In the genomic region with DNA sequence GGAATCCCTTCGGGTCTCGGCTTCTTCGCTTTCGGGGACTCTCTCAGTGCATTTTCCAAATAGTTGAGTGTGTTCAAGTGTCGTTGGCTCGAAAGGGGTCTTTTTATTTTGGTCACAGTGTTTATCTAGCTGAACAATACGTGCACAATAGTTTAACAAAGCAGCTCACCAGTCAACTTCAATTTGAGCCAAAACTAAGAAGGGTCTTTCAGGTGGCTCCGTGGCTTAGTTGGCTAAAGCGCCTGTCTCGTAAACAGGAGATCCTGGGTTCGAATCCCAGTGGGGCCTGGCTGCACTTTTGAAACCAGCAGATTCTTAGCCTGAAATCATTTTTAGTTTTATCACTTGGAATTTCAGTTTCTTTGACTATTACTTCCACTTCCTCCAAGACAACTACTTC, we compare ENCODE assay signal across 8 mouse cellular contexts. TPM values are rescaled to one million over a fixed set of nuclear protein-coding genes. Genes with fewer than 3 reads are reported as not detected.
A peak's percentile ranks its signal among the peaks of the same experiment; 100 is the strongest.
DNase-seq lines count a peak whose midpoint lies in the region; ATAC-seq lines count a peak whose summit lies in the region.

No protein-coding gene starts in this region.

- peak overlapping the region; percentile 37 for H3K4me2 ChIP-seq in hindbrain, embryonic 11.5 days (replicated peaks; ENCODE audit: low read depth, low read length)

- no peaks in the 10 kb centered on the region for H3K4me1 ChIP-seq in hindbrain, embryonic 11.5 days (replicated peaks; ENCODE audit: control insufficient read depth, insufficient read depth, low read length)

- no peaks in the 10 kb centered on the region for H3K9me3 ChIP-seq in hindbrain, embryonic 11.5 days (ENCODE audit: control insufficient read depth, low read length)

- DNase-seq in cerebellum, postnatal 25 days, result peak; percentile 38 to 59
- peak; percentile 40 for DNase-seq in thymus, postnatal 0 days (ENCODE audit: low spot score)
- DNase-seq in thymus, postnatal 36 days, result no peak
- DNase-seq in hindbrain, embryonic 11.5 days (ENCODE audit: low spot score), result peak; percentile 88
- DNase-seq in mesoderm, embryonic 11.5 days (ENCODE audit: low read depth, low spot score), result peak; percentile 86
- DNase-seq in adrenal gland, postnatal 36 days, result no peak
- no peak for DNase-seq in spleen, postnatal 14 days (ENCODE audit: low spot score in 2 of 2)

- no peaks in the 10 kb centered on the region for H3K27me3 ChIP-seq in hindbrain, embryonic 11.5 days (ENCODE audit: control insufficient read depth, insufficient read depth, low read length)

- H3K4me3 ChIP-seq in hindbrain, embryonic 11.5 days (ENCODE audit: low read depth, low read length), result peak overlapping the region; percentile 34

- 2% methylated on average over 11 of the region's 11 CpGs for WGBS in hindbrain, embryonic 11.5 days

- ATAC-seq in cerebellum, adult (ENCODE audit: insufficient number of reproducible peaks, low FRiP score, low TSS enrichment), result no peak
- ATAC-seq in hindbrain, embryonic 11.5 days (ENCODE audit: low FRiP score), result no peak

- peak overlapping the region; percentile 3; the same call in 1 of the 2 replicates for H3K9ac ChIP-seq in hindbrain, embryonic 11.5 days (ENCODE audit: low read depth, low read length)

- no peak overlapping the region for H3K27ac ChIP-seq in hindbrain, embryonic 11.5 days (ENCODE audit: low read depth, low read length)

- no peaks in the 10 kb centered on the region for H3K36me3 ChIP-seq in hindbrain, embryonic 11.5 days (ENCODE audit: control insufficient read depth, insufficient read depth, low read length)

RNA-seq across cellular contexts. Expression of a gene that starts 28.2 kb away (rescaled TPM):
- polyA plus RNA-seq in thymus, postnatal 0 days (2015; fragmentation: Nextera tagmentation; extraction: Ambion mirVana), result not detected in 2 replicates
- not detected in 2 replicates for polyA plus RNA-seq in hindbrain, embryonic 11.5 days (2014; fragmentation: Nextera tagmentation; extraction: Ambion mirVana)
- total RNA-seq in adrenal gland, postnatal 36 days (2021), result not detected

RNA-seq across cellular contexts. Expression of a gene that starts 47.6 kb away (rescaled TPM):
- polyA plus RNA-seq in thymus, postnatal 0 days (2015; fragmentation: Nextera tagmentation; extraction: Ambion mirVana), result 1.7 and 1.9 TPM in 2 replicates
- polyA plus RNA-seq in hindbrain, embryonic 11.5 days (2014; fragmentation: Nextera tagmentation; extraction: Ambion mirVana), result 0.32 TPM in 1 of 2 replicates, not detected in the other
- not detected for total RNA-seq in adrenal gland, postnatal 36 days (2021)

Comparison
In these comparisons a context has a peak if more than half of its experiments do, and no peak if none do; other contexts are left out.
1. DNase-seq: peak in cerebellum, postnatal 25 days (2 of 2), thymus, postnatal 0 days (single experiment), hindbrain, embryonic 11.5 days (single experiment) and mesoderm, embryonic 11.5 days (single experiment); none in thymus, postnatal 36 days (0 of 2), adrenal gland, postnatal 36 days (0 of 2) and spleen, postnatal 14 days (0 of 2).